Comparison of ENCODE assay signal across 8 mouse cellular contexts in the genomic region with DNA sequence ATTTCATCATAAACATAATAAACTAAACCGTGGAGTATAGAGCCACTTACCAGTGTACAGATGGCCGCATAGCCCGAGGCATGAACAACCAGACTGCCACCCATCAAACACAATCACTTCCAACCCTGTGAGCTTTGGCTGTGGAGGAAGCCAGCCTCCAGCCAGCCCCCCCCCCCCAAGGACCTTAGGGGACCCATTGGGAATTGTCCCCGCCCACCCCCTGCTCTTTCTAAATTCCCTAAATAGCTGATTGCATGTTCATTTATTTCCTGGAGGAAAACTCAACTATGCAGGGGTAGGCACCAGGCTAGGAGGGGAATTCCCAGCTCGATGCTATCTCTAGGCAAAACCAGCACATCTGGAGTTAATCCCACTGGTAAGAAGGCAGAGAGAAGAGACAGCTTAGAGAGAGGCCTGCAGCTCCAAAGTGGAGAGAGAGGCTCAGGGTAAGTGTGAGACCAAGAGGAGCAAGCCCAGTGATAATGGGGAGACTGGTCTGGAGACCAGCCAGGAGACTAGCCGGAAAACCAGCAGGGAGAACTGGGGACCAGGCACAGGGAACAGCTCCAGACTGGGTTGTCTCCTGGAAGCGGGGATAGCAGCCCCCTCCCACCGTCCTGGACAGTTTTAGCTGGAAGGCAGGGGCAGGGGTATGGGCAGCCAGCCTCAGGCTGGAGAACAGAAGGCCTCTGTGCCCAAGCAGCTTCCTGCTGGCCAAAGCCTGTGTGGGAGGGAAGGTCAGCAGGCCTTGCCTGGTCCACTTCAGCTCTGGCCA. TPM values are rescaled to one million over a fixed set of nuclear protein-coding genes. Genes with fewer than 3 reads are reported as not detected.
DNase-seq lines count a peak whose midpoint lies in the region; ATAC-seq and TF ChIP-seq lines count a peak whose summit lies in the region.

No protein-coding gene starts in this region.

- no peak overlapping the region for H3K9ac ChIP-seq in midbrain, embryonic 15.5 days
- no peak overlapping the region for H3K9ac ChIP-seq in hindbrain, embryonic 15.5 days
- H3K9ac ChIP-seq in liver, postnatal 0 days (replicated peaks): peak overlapping the region; percentile 11; the same call in 1 of the 2 replicates

- no peaks in the 10 kb centered on the region for H3K36me3 ChIP-seq in midbrain, embryonic 10.5 days
- H3K36me3 ChIP-seq in midbrain, embryonic 15.5 days (replicated peaks): no peaks in the 10 kb centered on the region
- H3K36me3 ChIP-seq in hindbrain, embryonic 15.5 days: no peaks in the 10 kb centered on the region
- no peaks in the 10 kb centered on the region for H3K36me3 ChIP-seq in liver, postnatal 0 days (replicated peaks; ENCODE audit: insufficient read depth, low read length)

- no peak for TF ChIP-seq CTCF in liver, postnatal 0 days (IDR thresholded peaks at IDR 0.05; ENCODE audit: low read depth)

- no peaks in the 10 kb centered on the region for H3K9me3 ChIP-seq in midbrain, embryonic 10.5 days (replicated peaks)
- H3K9me3 ChIP-seq in midbrain, embryonic 15.5 days: no peaks in the 10 kb centered on the region
- H3K9me3 ChIP-seq in hindbrain, embryonic 15.5 days: no peaks in the 10 kb centered on the region
- no peaks in the 10 kb centered on the region for H3K9me3 ChIP-seq in liver, postnatal 0 days (ENCODE audit: low read length)

- DNase-seq in cerebellum, adult 11-12 months: peak; percentile 45
- DNase-seq in cerebellum, adult 9-10 months: no peak
- DNase-seq in midbrain, embryonic 10.5 days (ENCODE audit: low spot score): no peak
- DNase-seq in liver, postnatal 0 days: no peak
- DNase-seq in spleen, postnatal 36 days (ENCODE audit: low spot score in 2 of 2): no peak

- H3K4me3 ChIP-seq in midbrain, embryonic 10.5 days: no peak overlapping the region
- H3K4me3 ChIP-seq in midbrain, embryonic 15.5 days: no peak overlapping the region
- no peak overlapping the region for H3K4me3 ChIP-seq in hindbrain, embryonic 15.5 days
- H3K4me3 ChIP-seq in liver, postnatal 0 days (ENCODE audit: low read depth, low read length): no peak overlapping the region

- 59% methylated on average over 8 of the region's 8 CpGs for WGBS in midbrain, embryonic 10.5 days
- WGBS in midbrain, embryonic 15.5 days: 54% methylated on average over 8 of the region's 8 CpGs
- WGBS in hindbrain, embryonic 15.5 days: 45% methylated on average over 8 of the region's 8 CpGs
- 78% methylated on average over 8 of the region's 8 CpGs for WGBS in liver, postnatal 0 days (ENCODE audit: insufficient replicate concordance)

- H3K4me1 ChIP-seq in midbrain, embryonic 10.5 days: peaks cover 37% of the 10 kb centered on the region
- peaks cover 47% of the 10 kb centered on the region for H3K4me1 ChIP-seq in midbrain, embryonic 15.5 days
- H3K4me1 ChIP-seq in hindbrain, embryonic 15.5 days (replicated peaks): peaks cover 44% of the 10 kb centered on the region
- H3K4me1 ChIP-seq in liver, postnatal 0 days (ENCODE audit: insufficient read depth): peaks cover 41% of the 10 kb centered on the region

- H3K27me3 ChIP-seq in midbrain, embryonic 10.5 days (ENCODE audit: low read depth, poor library complexity, severe bottlenecking): peaks cover 22% of the 10 kb centered on the region
- no peaks in the 10 kb centered on the region for H3K27me3 ChIP-seq in midbrain, embryonic 15.5 days (replicated peaks)
- H3K27me3 ChIP-seq in hindbrain, embryonic 15.5 days: no peaks in the 10 kb centered on the region
- no peaks in the 10 kb centered on the region for H3K27me3 ChIP-seq in liver, postnatal 0 days (ENCODE audit: insufficient read depth, low read length)

- ATAC-seq in midbrain, embryonic 15.5 days (replicated peaks): no peak
- no peak for ATAC-seq in hindbrain, embryonic 15.5 days (ENCODE audit: low FRiP score, low read depth)
- no peak for ATAC-seq in liver, postnatal 0 days
- no peak for ATAC-seq in inflammation-experienced regulatory T-cells, adult 6 months

- peak overlapping the region; percentile 43 for H3K27ac ChIP-seq in midbrain, embryonic 10.5 days (replicated peaks)
- no peak overlapping the region for H3K27ac ChIP-seq in midbrain, embryonic 15.5 days
- H3K27ac ChIP-seq in hindbrain, embryonic 15.5 days (replicated peaks): peak overlapping the region; percentile 55
- H3K27ac ChIP-seq in liver, postnatal 0 days (ENCODE audit: low read depth): peak overlapping the region; percentile 39; the same call in 1 of the 2 replicates

- no peak overlapping the region for H3K4me2 ChIP-seq in midbrain, embryonic 15.5 days
- no peak overlapping the region for H3K4me2 ChIP-seq in hindbrain, embryonic 15.5 days
- no peak overlapping the region for H3K4me2 ChIP-seq in liver, postnatal 0 days (ENCODE audit: low read depth, low read length)

- no peak for TF ChIP-seq EP300 in liver, postnatal 0 days (IDR thresholded peaks at IDR 0.05; ENCODE audit: low read depth)

RNA-seq across cellular contexts. Expression of a gene that starts 5.2 kb away (rescaled TPM):
- polyA plus RNA-seq in midbrain, embryonic 10.5 days (2016; fragmentation: Nextera tagmentation; extraction: Ambion mirVana): 5.7 and 7.8 TPM in 2 replicates
- 12.2 and 14.0 TPM in 2 replicates for polyA plus RNA-seq in midbrain, embryonic 15.5 days (2015; fragmentation: Nextera tagmentation; extraction: Ambion mirVana)
- polyA plus RNA-seq in hindbrain, embryonic 15.5 days (2015; fragmentation: Nextera tagmentation; extraction: Ambion mirVana): 10.1 and 12.2 TPM in 2 replicates
- polyA plus RNA-seq in liver, postnatal 0 days (2015; fragmentation: Nextera tagmentation; extraction: Ambion mirVana): 4.9 and 5.8 TPM in 2 replicates
- polyA plus RNA-seq in inflammation-experienced regulatory T-cells, adult 6 months (2017; shearing (Covaris generic)): not detected

RNA-seq across cellular contexts. Expression of a gene that starts 44.6 kb away (rescaled TPM):
- polyA plus RNA-seq in midbrain, embryonic 10.5 days (2016; fragmentation: Nextera tagmentation; extraction: Ambion mirVana): 33.4 and 34.7 TPM in 2 replicates
- 32.8 and 34.3 TPM in 2 replicates for polyA plus RNA-seq in midbrain, embryonic 15.5 days (2015; fragmentation: Nextera tagmentation; extraction: Ambion mirVana)
- 30.0 and 30.3 TPM in 2 replicates for polyA plus RNA-seq in hindbrain, embryonic 15.5 days (2015; fragmentation: Nextera tagmentation; extraction: Ambion mirVana)
- 5.6 and 6.4 TPM in 2 replicates for polyA plus RNA-seq in liver, postnatal 0 days (2015; fragmentation: Nextera tagmentation; extraction: Ambion mirVana)
- polyA plus RNA-seq in inflammation-experienced regulatory T-cells, adult 6 months (2017; shearing (Covaris generic)): 10 to 100 TPM; 12.9 to 21.0 (median 16.1) TPM
